In the genomic region with DNA sequence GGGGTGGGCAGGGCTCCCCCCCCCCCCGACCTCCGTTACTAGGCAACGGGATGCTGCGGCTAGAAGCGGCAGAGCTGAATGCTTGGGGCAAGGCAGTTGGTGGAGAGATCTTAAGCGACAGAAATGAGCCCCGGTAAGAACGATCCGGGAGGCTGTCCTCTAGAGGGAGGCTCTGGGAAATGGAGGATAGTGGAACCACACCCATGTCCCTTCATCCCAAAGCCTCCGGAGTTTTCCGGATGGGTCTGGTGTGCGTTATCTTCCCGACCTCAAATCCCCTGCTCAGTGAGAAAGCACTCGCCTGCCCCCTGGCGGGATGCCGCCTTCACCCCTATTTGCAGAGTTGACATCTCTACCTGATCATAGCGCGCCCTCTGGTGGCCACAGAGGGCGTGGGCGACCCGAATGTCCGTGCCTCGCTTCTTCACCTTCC, we compare ENCODE assay signal across 8 mouse cellular contexts. TPM values are rescaled to one million over a fixed set of nuclear protein-coding genes. Genes with fewer than 3 reads are reported as not detected.
DNase-seq lines count a peak whose midpoint lies in the region; ATAC-seq lines count a peak whose summit lies in the region.

A gene (plus strand): TSS at position 38 of the 433 bp plus-strand sequence.

- peak within 1 kb of the TSS; percentile 50 for H3K4me2 ChIP-seq in intestine, embryonic 14.5 days (ENCODE audit: low read length)

- peak; percentile 81 for ATAC-seq in intestine, embryonic 14.5 days (replicated peaks; ENCODE audit: low FRiP score, low TSS enrichment, low read depth)
- peak; percentile 94 for ATAC-seq in megakaryocyte-erythroid progenitor cell, adult 5-6 weeks (replicated peaks; ENCODE audit: low FRiP score, low TSS enrichment, poor library complexity, severe bottlenecking)

- peak; percentile 92 for DNase-seq in adrenal gland, adult 2 months
- peak; percentile 86 for DNase-seq in embryo, embryonic 11.5 days (ENCODE audit: low read depth, low spot score)
- peak; percentile 94 to 95 for DNase-seq in gastrocnemius, postnatal 36 days
- DNase-seq in intestine, embryonic 14.5 days (ENCODE audit: low spot score) = peak; percentile 99
- peak; percentile 91 to 96 for DNase-seq in left cerebral cortex, postnatal 10 days (ENCODE audit: extremely low spot score in 1 of 2, low spot score in 2 of 2)
- peak; percentile 99 for DNase-seq in right cerebral cortex, postnatal 14 days
- peak; percentile 99 for DNase-seq in urinary bladder, postnatal 25 days (ENCODE audit: low spot score)

- H3K9me3 ChIP-seq in intestine, embryonic 14.5 days (ENCODE audit: control insufficient read depth, low read length) = peaks cover 10% of the 10 kb centered on the region; the same call in 1 of the 2 replicates

- no peak within 1 kb of the TSS for H3K9ac ChIP-seq in intestine, embryonic 14.5 days (ENCODE audit: low read length)

- no peak within 1 kb of the TSS for H3K27ac ChIP-seq in intestine, embryonic 14.5 days (ENCODE audit: low read depth)

- H3K4me3 ChIP-seq in intestine, embryonic 14.5 days (ENCODE audit: low read depth, low read length) = peak within 1 kb of the TSS; percentile 20; the same call in 1 of the 2 replicates

- H3K4me1 ChIP-seq in intestine, embryonic 14.5 days (replicated peaks; ENCODE audit: control insufficient read depth, insufficient read depth, low read length) = no peaks in the 10 kb centered on the region

- H3K27me3 ChIP-seq in intestine, embryonic 14.5 days (replicated peaks; ENCODE audit: control insufficient read depth, insufficient read depth, low read length) = no peaks in the 10 kb centered on the region

- H3K36me3 ChIP-seq in intestine, embryonic 14.5 days (ENCODE audit: control insufficient read depth, insufficient read depth, low read length) = no peaks in the 10 kb centered on the region

- WGBS in intestine, embryonic 14.5 days = 7% methylated on average over 23 of the region's 23 CpGs

- intact Hi-C loops in gastrocnemius, postnatal 36 days (cut with DNase I) = loop anchor here (1.0 to 5.0 kb wide), 4 partner anchors 117 to 497 kb away; no protein-coding TSS in a partner anchor
- intact Hi-C loops in left cerebral cortex, postnatal 10 days (cut with DNase I) = loop anchor here (1.0 to 5.0 kb wide), 3 partner anchors 117 to 497 kb away; no protein-coding TSS in a partner anchor

RNA-seq across cellular contexts. Expression of the gene that starts here (rescaled TPM):
- total RNA-seq in adrenal gland, adult 2 months (2021) = not detected
- not detected in 2 replicates for polyA plus RNA-seq in adrenal gland, adult 2 months (2012; rRNA removed)
- not detected for total RNA-seq in gastrocnemius, postnatal 36 days (2021)
- polyA plus RNA-seq in intestine, embryonic 14.5 days (2014; fragmentation: Nextera tagmentation; extraction: Ambion mirVana) = not detected in 2 replicates
- 1 to 10 TPM; 1.8 to 2.1 TPM for total RNA-seq in left cerebral cortex, postnatal 10 days (2021)
- not detected in 2 replicates for total RNA-seq in megakaryocyte-erythroid progenitor cell, adult 5-6 weeks (2014; fragmentation: Nextera tagmentation)
- total RNA-seq in megakaryocyte-erythroid progenitor cell, adult 5-6 weeks (2017) = not detected in 2 replicates

Comparison
In these comparisons a context has a peak if more than half of its experiments do, and no peak if none do; other contexts are left out.
1. Peak in DNase-seq in adrenal gland, adult 2 months; RNA of the gene not detected or under 1 TPM.
2. Peak in DNase-seq in gastrocnemius, postnatal 36 days; RNA of the gene not detected or under 1 TPM.
3. Peak in DNase-seq, ATAC-seq, H3K4me3 ChIP-seq and H3K4me2 ChIP-seq in intestine, embryonic 14.5 days; RNA of the gene not detected or under 1 TPM.
4. Peak in ATAC-seq in megakaryocyte-erythroid progenitor cell, adult 5-6 weeks; RNA of the gene not detected or under 1 TPM.